Mouse (Mus musculus) heart, postnatal 0 days (tissue): ENCODE data around the gene Col6a6. TPM values are rescaled to one million over a fixed set of nuclear protein-coding genes. Genes with fewer than 3 reads are reported as not detected.

Experiments
- ATAC-seq: fragments of 200-750 bp; cut with Nextera tagmentation; 2 replicates; pipeline ENCODE4 v1.8.0; 2017; ENCODE audit warnings: low read depth, moderate number of reproducible peaks, moderate library complexity; ENCODE audit not compliant: insufficient read depth
- DNase-seq: peaks from one replicate; pipeline ENCODE4 v3.0.0-alpha.2; 2016; ENCODE audit warnings: low spot score
- H3K27ac ChIP-seq: fragments of 300-500 bp; sonication (generic); 2 replicates; pipeline ENCODE4 v1.5.1; 2014; ENCODE audit warnings: low read depth, mild to moderate bottlenecking
- H3K27me3 ChIP-seq: fragments of 300-500 bp; sonication (generic); 2 replicates; pipeline ENCODE4 v1.6.1; 2014; ENCODE audit warnings: low read length, mixed read lengths; ENCODE audit not compliant: control insufficient read depth, insufficient read depth
- H3K36me3 ChIP-seq: fragments of 300-500 bp; sonication (generic); replicated peaks from 2 replicates; pipeline ENCODE4 v1.6.1; 2014; ENCODE audit warnings: low read length, mixed read lengths; ENCODE audit not compliant: control insufficient read depth, insufficient read depth
- H3K4me1 ChIP-seq: fragments of 300-500 bp; sonication (generic); 2 replicates; pipeline ENCODE4 v1.6.1; 2014; ENCODE audit warnings: antibody characterized with exemption; ENCODE audit not compliant: control insufficient read depth, insufficient read depth
- H3K4me2 ChIP-seq: fragments of 300-500 bp; sonication (generic); 2 replicates; pipeline ENCODE4 v1.6.1; 2014; ENCODE audit warnings: low read depth, mild to moderate bottlenecking, low read length, moderate library complexity
- H3K4me3 ChIP-seq: fragments of 300-500 bp; sonication (generic); 2 replicates; pipeline ENCODE4 v1.5.1; 2014; ENCODE audit warnings: low read depth, low read length
- H3K9ac ChIP-seq: fragments of 300-500 bp; sonication (generic); replicated peaks from 2 replicates; pipeline ENCODE4 v1.6.1; 2014; ENCODE audit warnings: low read depth, low read length, mixed read lengths
- H3K9me3 ChIP-seq: fragments of 300-500 bp; sonication (generic); replicated peaks from 2 replicates; pipeline ENCODE4 v1.6.1; 2016; ENCODE audit warnings: low read length; ENCODE audit not compliant: control insufficient read depth
- CTCF ChIP-seq: IDR thresholded peaks from 2 replicates; pipeline ENCODE4 v1.5.1; 2016; ENCODE audit warnings: antibody characterized with exemption, control low read depth, low read depth
- EP300 ChIP-seq: IDR thresholded peaks from 2 replicates; pipeline ENCODE4 v1.6.1; 2016; ENCODE audit warnings: antibody characterized with exemption, low read depth
- WGBS: fragments of 180-500 bp; shearing (Covaris S2); extraction: QIAGEN DNeasy Blood & Tissue Kit; methylation state at CpG from one replicate; pipeline ENCODE4 v1.1.7; 2014; 5-methylcytosine and 5-hydroxymethylcytosine counted together
- polyA plus RNA-seq: library from polyadenylated mRNA; unstranded; fragments of >200 nt; fragmentation: Nextera tagmentation; extraction: Ambion mirVana; gene quantifications from 2 replicates; pipeline ENCODE4 v1.2.1, GENCODE M21; 2015
- total RNA-seq: library from RNA; depleted of rRNA; stranded (reverse); fragments of >200 nt; gene quantifications from 2 replicates; pipeline ENCODE4 v1.2.3, GENCODE M21; 2014; ENCODE audit warnings: low replicate concordance

Col6a6 gene
- total and polyA plus RNA-seq, 2 experiments from 2014 or later: 1.7 to 5.4 TPM

- DNase-seq (no peak), ATAC-seq (no peak)
- Histone ChIP-seq H3K27me3 (no peaks in the 10 kb centered on the region), H3K9ac (no peak overlapping the region), H3K4me3 (no peak overlapping the region), H3K9me3 (no peaks in the 10 kb centered on the region), H3K27ac (no peak overlapping the region), H3K36me3 (no peaks in the 10 kb centered on the region), H3K4me2 (no peak overlapping the region), H3K4me1 (no peaks in the 10 kb centered on the region)
- TF ChIP-seq CTCF: no peak
- no peak for TF ChIP-seq EP300
- WGBS: 79% methylated on average over 6 of the region's 6 CpGs
These were observed 7.2 kb downstream of the Col6a6 start for GRCm38 (mm10) chr9:105820711-105821110.

- DNase-seq: no peak
- ATAC-seq: no peak
- H3K9ac ChIP-seq: no peak overlapping the region
- H3K4me2 ChIP-seq: no peak overlapping the region
- H3K27me3 ChIP-seq: no peaks in the 10 kb centered on the region
- WGBS: 60% methylated on average over 29 of the region's 29 CpGs
- TF ChIP-seq CTCF (no peak), EP300 (no peak)
- no peak overlapping the region for H3K27ac ChIP-seq
- no peak overlapping the region for H3K4me3 ChIP-seq
- H3K9me3 ChIP-seq: no peaks in the 10 kb centered on the region
- H3K36me3 ChIP-seq: no peaks in the 10 kb centered on the region
- H3K4me1 ChIP-seq: no peaks in the 10 kb centered on the region
These were observed 8.7 kb downstream of the Col6a6 start for GRCm38 (mm10) chr9:105819155-105819709.

- Histone ChIP-seq H3K27ac (no peak overlapping the region), H3K4me2 (no peak overlapping the region), H3K4me3 (no peak overlapping the region), H3K9ac (no peak overlapping the region), H3K36me3 (no peaks in the 10 kb centered on the region), H3K9me3 (no peaks in the 10 kb centered on the region), H3K4me1 (no peaks in the 10 kb centered on the region), H3K27me3 (no peaks in the 10 kb centered on the region)
- ATAC-seq: no peak
- WGBS: 83% methylated on average over 5 of the region's 5 CpGs
- DNase-seq: no peak
- TF ChIP-seq EP300 (no peak), CTCF (no peak)
These were observed 13.5 kb downstream of the Col6a6 start for GRCm38 (mm10) chr9:105814436-105814835.

- DNase-seq (no peak), ATAC-seq (no peak)
- H3K4me3 ChIP-seq: no peak overlapping the region
- H3K36me3 ChIP-seq: no peaks in the 10 kb centered on the region
- no peaks in the 10 kb centered on the region for H3K27me3 ChIP-seq
- H3K9ac ChIP-seq: no peak overlapping the region
- H3K27ac ChIP-seq: no peak overlapping the region
- TF ChIP-seq EP300 (no peak), CTCF (no peak)
- WGBS: 70% methylated on average over 7 of the region's 7 CpGs
- H3K9me3 ChIP-seq: no peaks in the 10 kb centered on the region
- H3K4me2 ChIP-seq: no peak overlapping the region
- no peaks in the 10 kb centered on the region for H3K4me1 ChIP-seq
These were observed 16.5 kb downstream of the Col6a6 start for GRCm38 (mm10) chr9:105811458-105811857.

- WGBS: 81% methylated on average over 17 of the region's 17 CpGs
- Histone ChIP-seq H3K4me1 (no peaks in the 10 kb centered on the region), H3K9ac (no peak overlapping the region), H3K36me3 (no peaks in the 10 kb centered on the region), H3K4me3 (no peak overlapping the region), H3K9me3 (no peaks in the 10 kb centered on the region), H3K27me3 (no peaks in the 10 kb centered on the region), H3K4me2 (no peak overlapping the region), H3K27ac (no peak overlapping the region)
- ATAC-seq (no peak), DNase-seq (no peak)
- no peak for TF ChIP-seq CTCF
- no peak for TF ChIP-seq EP300
These were observed 18.9 kb downstream of the Col6a6 start for GRCm38 (mm10) chr9:105808920-105809505.

GRCm38 (mm10) chr9:105803416-105803815 is 24.5 kb downstream of the Col6a6 start:
- H3K4me3 ChIP-seq: no peak overlapping the region
- DNase-seq (no peak), ATAC-seq (no peak)
- H3K36me3 ChIP-seq: no peaks in the 10 kb centered on the region
- no peaks in the 10 kb centered on the region for H3K9me3 ChIP-seq
- WGBS: 55% methylated on average over 8 of the region's 8 CpGs
- H3K4me1 ChIP-seq: no peaks in the 10 kb centered on the region
- H3K27me3 ChIP-seq: no peaks in the 10 kb centered on the region
- H3K4me2 ChIP-seq: no peak overlapping the region
- H3K27ac ChIP-seq: no peak overlapping the region
- H3K9ac ChIP-seq: no peak overlapping the region
- TF ChIP-seq CTCF: no peak
- no peak for TF ChIP-seq EP300
